21 mouse cellular contexts compared by ENCODE assay signal in the genomic region with DNA sequence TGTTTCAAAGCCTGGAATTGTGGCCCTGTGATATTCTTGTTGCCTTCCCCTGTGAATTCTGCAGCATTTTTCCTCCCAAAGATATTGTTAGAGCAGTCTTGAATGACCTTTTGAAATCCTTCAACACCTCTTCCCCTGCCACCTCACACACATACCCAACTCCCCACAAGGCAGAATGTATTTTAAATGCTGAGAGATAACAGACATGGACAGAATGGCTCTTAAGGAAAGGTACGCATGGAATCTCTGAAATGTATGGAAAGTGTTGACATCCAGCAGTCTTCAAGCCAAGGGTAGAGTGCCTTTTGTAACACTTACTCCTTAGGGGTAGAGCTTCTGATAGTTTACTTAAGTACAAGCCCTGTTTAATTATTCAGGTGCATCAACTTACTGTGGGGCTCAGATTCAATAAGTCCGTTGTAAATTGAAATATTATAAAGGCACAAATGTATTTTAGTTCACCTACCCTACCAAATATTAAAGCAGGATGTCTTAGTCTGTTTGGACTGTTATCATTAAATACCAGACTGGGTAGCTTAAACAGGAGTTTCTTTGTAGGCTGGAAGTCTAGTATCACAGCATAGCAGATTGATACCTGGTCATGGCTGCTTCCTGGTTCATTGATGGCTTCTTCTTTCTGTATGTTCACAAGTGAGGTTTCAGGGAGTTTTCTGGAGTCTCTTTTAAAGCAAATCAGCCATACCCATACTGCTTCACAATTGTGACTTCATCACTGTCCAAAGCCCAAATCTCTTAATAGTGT.
A peak's percentile ranks its signal among the peaks of the same experiment; 100 is the strongest.
DNase-seq lines count a peak whose midpoint lies in the region; ATAC-seq and TF ChIP-seq lines count a peak whose summit lies in the region.
"Had no signal": no experiment of that assay in that cellular context is flagged by ENCODE, and none has a peak within 500 bp of the region (broad histone marks: within the 10 kb centered on the region; RNA-seq: fewer than 3 reads in every experiment).

No protein-coding gene starts in this region.

- no peak for TF ChIP-seq CTCF in heart, adult 2 months (IDR thresholded peaks at IDR 0.05)

- H3K4me2 ChIP-seq in heart, embryonic 14.5 days (ENCODE audit: low read length): peak overlapping the region; percentile 19; the same call in 1 of the 2 replicates
- H3K4me2 ChIP-seq: forebrain, embryonic 13.5 days; hindbrain, embryonic 14.5 days; intestine, embryonic 15.5 days had no signal

- TF ChIP-seq POLR2A in heart, adult 2 months (IDR thresholded peaks at IDR 0.05; ENCODE audit: insufficient read depth, low read depth, low read length): no peak

- H3K79me2 ChIP-seq in heart, adult 2 months (replicated peaks; ENCODE audit: control insufficient read depth, insufficient read depth, low read length): no peaks in the 10 kb centered on the region

- H3K36me3 ChIP-seq in heart, adult 2 months (ENCODE audit: control insufficient read depth, insufficient read depth, low read length): no peaks in the 10 kb centered on the region; the same call in 1 of the 2 replicates
- H3K36me3 ChIP-seq in heart, embryonic 14.5 days (ENCODE audit: control insufficient read depth, insufficient read depth, low read length): no peaks in the 10 kb centered on the region
- H3K36me3 ChIP-seq: embryonic facial prominence, embryonic 10.5 days; hindbrain, embryonic 10.5 days; intestine, embryonic 15.5 days had no signal

- no peak for DNase-seq in heart, adult 2 months
- no peak for DNase-seq in heart, postnatal 4 days
- no peak for DNase-seq in heart, postnatal 25 days (ENCODE audit: low spot score)
- no peak for DNase-seq in cerebellum, postnatal 36 days
- DNase-seq: adrenal gland, postnatal 14 days; cerebellum, adult 11-12 months; cerebellum, adult 9-10 months; cerebellum, postnatal 25 days; forebrain, postnatal 0 days; gastrocnemius, adult 2 months; gastrocnemius, postnatal 25 days had no signal

- TF ChIP-seq EP300 in heart, adult 2 months (IDR thresholded peaks at IDR 0.05; ENCODE audit: insufficient read depth, low read depth, low read length): no peak

- no peak overlapping the region for H3K4me3 ChIP-seq in heart, adult 2 months
- H3K4me3 ChIP-seq in heart, embryonic 14.5 days (ENCODE audit: control insufficient read depth in 1 of 2, insufficient read depth in 1 of 2, low read depth in 1 of 2, low read length in 2 of 2): no peak overlapping the region
- H3K4me3 ChIP-seq: embryonic facial prominence, embryonic 10.5 days; forebrain, embryonic 13.5 days; gastrocnemius, adult 2 months; hindbrain, embryonic 10.5 days; intestine, embryonic 15.5 days had no signal

- H3K9ac ChIP-seq in heart, adult 2 months (ENCODE audit: low read depth, low read length): no peak overlapping the region
- no peak overlapping the region for H3K9ac ChIP-seq in heart, embryonic 14.5 days (ENCODE audit: low read length)
- H3K9ac ChIP-seq: forebrain, embryonic 13.5 days; forebrain, postnatal 0 days; hindbrain, embryonic 14.5 days; intestine, embryonic 15.5 days had no signal

- H3K27ac ChIP-seq in heart, adult 2 months: 0 out of 2 replicates have a peak overlapping the region, but pooled peaks have one; percentile 1
- H3K27ac ChIP-seq in heart, embryonic 14.5 days (replicated peaks in 1 of 2; ENCODE audit: control insufficient read depth in 1 of 2, insufficient read depth in 1 of 2, low read depth in 2 of 2, low read length in 2 of 2): peak overlapping the region; percentile 75 to 76; a peak in 3 of 4 replicates
- H3K27ac ChIP-seq: embryonic facial prominence, embryonic 10.5 days; forebrain, embryonic 13.5 days; gastrocnemius, adult 2 months; hindbrain, embryonic 10.5 days; hindbrain, embryonic 14.5 days; intestine, embryonic 15.5 days had no signal

- ATAC-seq in heart, embryonic 14.5 days (ENCODE audit: insufficient number of reproducible peaks, insufficient read depth, low FRiP score, low read depth): peak; percentile 66
- peak; percentile 29; the same call in 1 of the 2 replicates for ATAC-seq in common myeloid progenitor, adult 5-6 weeks (replicated peaks; ENCODE audit: low read depth, poor library complexity, severe bottlenecking)
- ATAC-seq in megakaryocyte-erythroid progenitor cell, adult 5-6 weeks (replicated peaks; ENCODE audit: low FRiP score, low TSS enrichment, poor library complexity, severe bottlenecking): peak; percentile 77
- ATAC-seq: activated CD4-positive, CD25-positive, alpha-beta regulatory T cell, adult 4 months; forebrain, embryonic 13.5 days; forebrain, postnatal 0 days; intestine, embryonic 15.5 days; Patski had no signal

- WGBS in heart, adult 2 months: 67% methylated on average over 2 of the region's 2 CpGs
- WGBS in heart, embryonic 14.5 days: 40% methylated on average over 2 of the region's 2 CpGs

- intact Hi-C loops in heart, adult 2 months (cut with DNase I): no loop called here
- intact Hi-C loops in heart, postnatal 25 days (cut with DNase I): no loop called here

- H3K27me3 ChIP-seq in heart, adult 2 months (ENCODE audit: control insufficient read depth, insufficient read depth, low read length): no peaks in the 10 kb centered on the region
- no peaks in the 10 kb centered on the region for H3K27me3 ChIP-seq in heart, embryonic 14.5 days (ENCODE audit: control insufficient read depth, insufficient read depth, low read length)
- H3K27me3 ChIP-seq: forebrain, embryonic 13.5 days; intestine, embryonic 15.5 days had no signal

- peaks cover 1% of the 10 kb centered on the region for H3K4me1 ChIP-seq in heart, adult 2 months (ENCODE audit: control insufficient read depth, insufficient read depth, low read length)
- peaks cover 4 to 27% of the 10 kb centered on the region in 2 experiments for H3K4me1 ChIP-seq in heart, embryonic 14.5 days (ENCODE audit: control insufficient read depth in 2 of 2, insufficient read depth in 2 of 2, low read length in 2 of 2)
- H3K4me1 ChIP-seq: embryonic facial prominence, embryonic 10.5 days; forebrain, embryonic 13.5 days; hindbrain, embryonic 10.5 days; intestine, embryonic 15.5 days had no signal

- no peaks in the 10 kb centered on the region for H3K9me3 ChIP-seq in heart, embryonic 14.5 days (ENCODE audit: control insufficient read depth, low read length)
- H3K9me3 ChIP-seq: embryonic facial prominence, embryonic 10.5 days; forebrain, embryonic 13.5 days; hindbrain, embryonic 10.5 days; intestine, embryonic 15.5 days had no signal
